Mouse (Mus musculus) c-Kit-positive CD71-positive TER-119-positive erythroid progenitor cells, embryonic 14.5 days (primary cell): ENCODE results near the gene Sec61g.
"Not testable (repeated sequence)": the region's sequence is repeated elsewhere in the genome, so short reads cannot be mapped to it uniquely, and the experiment has no call there.

Source experiments
- DNase-seq: peaks from one replicate; pipeline ENCODE4 v3.0.0-alpha.2; 2013; ENCODE audit warnings: low spot score

Gene Sec61g

DNA sequence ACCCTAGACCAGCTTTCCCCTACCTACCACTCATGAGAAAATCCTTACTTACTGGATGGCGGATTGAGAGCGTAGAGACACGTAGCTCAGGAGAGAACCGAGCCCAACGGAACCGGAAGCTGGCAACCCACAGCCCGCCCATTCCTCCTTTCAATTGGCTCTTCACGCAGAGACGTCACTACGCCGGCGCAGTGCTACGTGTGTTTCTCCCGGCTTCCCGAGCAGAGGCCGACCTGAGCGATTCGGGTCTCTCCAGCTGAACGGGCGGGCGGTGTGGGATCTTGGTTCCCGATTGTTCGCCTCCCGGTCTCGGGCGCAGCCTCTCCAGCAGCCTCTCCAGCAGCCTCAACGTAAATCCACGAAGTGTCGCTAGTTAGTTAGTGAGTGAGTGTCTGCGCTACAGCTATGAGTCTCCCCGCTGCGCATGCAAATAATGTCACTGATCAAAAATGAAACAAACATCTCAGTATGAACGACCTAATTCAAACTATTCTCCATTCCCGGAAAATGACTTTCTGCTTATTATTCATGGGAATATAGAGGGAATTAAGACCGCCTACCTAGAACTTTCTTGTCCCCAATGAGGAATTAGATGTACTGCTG, at the start of gene Sec61g:
Gene Sec61g, minus strand, starts transcription at position 433 of the 603 bp plus-strand sequence.
- peak; percentile 89 for DNase-seq

DNA sequence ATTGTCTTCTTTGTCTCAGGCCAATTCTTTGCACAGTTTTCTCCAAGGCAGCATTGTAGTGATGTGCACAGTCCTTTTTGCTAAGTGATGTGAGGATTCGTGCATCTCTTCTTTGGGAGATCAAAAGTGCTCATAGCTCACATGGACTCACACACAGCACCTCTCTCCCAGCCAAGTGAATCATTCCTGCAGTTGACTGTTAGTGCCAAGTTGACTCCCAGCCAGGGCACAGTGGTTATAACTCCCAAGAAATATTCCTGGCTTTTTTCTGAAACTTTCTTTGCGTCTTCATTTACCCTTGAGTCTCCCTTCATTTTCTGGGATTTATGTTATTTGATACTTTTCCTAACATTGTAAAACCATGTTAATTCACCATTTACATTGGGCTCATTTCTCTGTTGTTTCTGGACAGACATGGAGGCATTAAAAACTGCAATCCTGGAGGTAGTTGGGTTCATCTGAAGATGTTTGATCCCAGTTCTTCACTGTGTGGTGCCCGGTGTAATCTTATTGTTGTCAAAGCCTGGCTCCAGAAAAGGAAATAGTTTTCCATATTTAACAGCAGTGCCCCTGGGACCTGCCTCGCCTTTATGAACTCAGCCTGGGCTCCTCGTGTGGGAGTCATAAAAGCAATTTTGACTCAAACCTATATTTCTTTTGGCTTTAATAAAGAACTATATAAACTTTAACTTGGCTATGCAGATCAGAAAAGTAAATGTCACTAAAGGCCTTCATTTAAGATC, 38.3 kb upstream of the Sec61g start:
- no peak for DNase-seq

DNA sequence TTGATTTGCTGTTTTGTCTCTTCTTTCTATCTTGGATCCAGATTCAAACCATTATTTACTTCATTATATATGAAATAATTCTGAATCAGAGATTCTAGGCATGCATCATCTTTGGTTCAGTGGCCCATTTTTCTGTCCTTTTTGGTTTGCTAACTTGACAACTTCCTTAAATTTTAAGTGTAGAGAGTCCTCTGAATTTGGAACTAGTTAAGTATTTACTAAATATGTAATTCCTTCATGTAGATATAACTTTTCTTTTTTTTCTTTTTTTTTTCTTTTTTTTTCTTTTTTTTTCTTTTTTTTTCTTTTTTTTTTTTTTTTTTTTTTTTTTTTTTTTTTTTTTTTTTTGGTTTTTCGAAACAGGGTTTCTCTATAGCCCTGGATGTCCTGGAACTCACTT, 29.1 kb upstream of the Sec61g start:
- no peak for DNase-seq

DNA sequence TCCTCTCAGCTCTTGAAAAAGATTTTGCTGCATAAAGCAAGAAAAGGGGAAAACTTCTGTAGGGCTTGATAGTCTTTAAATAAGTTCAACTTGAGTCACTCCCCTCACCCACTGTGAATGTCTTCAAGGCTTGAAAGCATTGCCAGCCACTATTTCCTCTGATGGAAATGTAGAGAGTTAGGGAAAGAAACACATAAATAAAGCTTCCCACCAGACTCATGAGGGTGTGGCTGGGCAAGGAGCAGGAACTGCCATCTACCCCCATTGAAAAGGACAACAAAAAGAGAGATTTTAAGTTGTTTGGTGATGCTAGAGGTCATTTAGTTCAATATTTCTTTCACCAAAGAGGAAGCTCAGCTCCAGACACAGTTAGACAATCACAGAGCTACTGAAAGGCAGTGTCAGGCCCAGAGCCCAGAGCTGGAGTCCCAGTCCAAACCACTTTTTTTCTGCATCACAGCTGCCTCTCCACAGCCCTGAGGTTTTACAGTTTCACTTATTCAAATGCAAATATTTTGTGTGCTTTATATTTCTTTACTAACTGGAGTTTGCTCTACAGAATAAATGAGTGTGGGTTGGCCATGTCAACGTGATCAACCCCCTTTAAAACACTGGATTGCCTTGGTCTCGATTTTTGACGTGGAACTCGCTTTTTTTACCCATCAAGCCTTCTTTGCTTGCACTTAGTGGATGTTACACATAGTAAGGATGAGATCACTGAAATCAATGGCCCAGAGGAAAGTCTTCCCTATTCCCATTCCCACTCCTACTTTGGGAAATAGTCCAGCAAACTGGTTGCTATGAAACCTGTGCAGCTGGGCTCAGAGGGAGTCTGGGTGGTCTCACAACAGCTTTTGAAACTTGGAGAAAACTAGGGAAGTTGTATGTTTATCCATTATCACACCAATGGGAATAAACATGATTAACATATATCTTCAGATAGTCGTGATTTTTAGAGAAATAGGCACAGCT, 26.6 kb upstream of the Sec61g start:
- no peak for DNase-seq

DNA sequence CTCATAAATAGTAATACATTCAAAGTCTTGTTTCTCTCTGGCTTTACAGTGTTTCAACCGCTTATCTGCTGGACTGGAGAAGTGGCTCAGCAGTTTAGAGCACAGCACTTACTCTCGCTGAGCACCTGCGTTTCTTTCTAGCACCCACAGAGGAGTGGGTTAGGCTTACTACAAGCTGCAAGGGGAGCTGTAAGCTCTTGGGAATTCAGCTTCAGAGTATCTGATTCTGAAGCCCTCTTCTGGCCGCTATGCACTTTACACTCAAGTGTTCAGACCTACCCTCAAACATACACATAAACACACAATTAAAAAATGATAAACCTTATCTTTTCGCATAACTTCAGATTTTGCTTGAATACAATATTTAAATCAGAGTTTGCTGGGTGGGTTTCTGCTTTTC, 24.6 kb upstream of the Sec61g start:
- no peak for DNase-seq

DNA sequence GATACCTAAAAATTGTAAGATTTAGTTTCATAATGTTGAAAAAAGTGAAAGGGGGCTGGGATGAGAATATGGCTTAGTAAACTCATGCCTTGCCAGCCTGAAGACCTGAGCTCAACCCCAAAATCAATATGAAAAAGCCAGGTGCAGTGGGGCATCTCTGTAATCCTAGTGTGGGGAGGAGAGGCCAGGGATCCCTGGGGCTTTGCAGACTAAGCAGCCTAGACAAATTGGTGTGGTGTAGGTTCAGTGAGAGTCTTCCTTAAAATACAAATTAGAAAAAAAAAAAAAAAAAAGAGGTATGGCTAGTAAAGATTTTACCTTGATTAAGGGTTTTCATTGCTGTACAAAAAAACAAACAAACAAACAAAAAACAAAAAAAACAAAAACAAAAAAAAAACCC, 20.6 kb upstream of the Sec61g start:
- no peak for DNase-seq

DNA sequence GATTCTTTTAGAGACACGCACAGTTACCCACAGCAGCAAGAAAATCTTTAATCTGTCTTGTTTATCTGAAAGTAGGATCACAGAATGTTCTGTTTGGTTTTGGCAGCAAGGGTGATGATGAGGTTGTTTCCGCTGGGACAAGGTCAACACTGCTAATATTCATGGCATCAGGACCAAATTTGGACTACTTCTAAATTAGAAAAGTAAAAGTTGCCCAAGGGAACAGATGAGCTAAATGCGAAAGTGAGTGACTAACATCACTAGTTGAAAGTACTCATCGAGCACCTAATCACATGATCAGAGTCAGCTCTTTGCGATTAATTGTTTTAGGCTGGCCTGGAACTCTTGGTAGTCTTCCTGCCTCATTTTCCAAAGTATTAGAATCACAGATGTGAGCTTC, 20.1 kb upstream of the Sec61g start:
- no peak for DNase-seq

DNA sequence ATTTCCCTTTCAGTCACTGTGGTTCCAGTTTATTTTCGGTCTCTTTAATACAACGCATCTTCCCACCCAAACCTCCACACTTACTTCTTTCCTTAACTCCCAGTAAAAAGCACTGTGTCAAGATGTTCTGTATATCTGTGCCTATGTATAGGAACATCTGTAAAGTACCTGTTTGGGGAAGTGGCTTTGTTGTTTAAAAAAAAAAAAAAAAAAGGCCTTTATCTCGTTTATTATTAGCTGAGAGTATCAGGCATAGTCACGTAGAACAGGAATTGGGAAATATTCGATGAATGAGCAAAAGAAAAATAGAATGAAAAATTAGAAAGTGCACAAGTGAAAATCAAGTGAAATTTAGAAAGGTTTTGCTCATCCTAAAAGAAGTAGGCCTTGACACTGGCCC, 19.5 kb upstream of the Sec61g start:
- DNase-seq = no peak

DNA sequence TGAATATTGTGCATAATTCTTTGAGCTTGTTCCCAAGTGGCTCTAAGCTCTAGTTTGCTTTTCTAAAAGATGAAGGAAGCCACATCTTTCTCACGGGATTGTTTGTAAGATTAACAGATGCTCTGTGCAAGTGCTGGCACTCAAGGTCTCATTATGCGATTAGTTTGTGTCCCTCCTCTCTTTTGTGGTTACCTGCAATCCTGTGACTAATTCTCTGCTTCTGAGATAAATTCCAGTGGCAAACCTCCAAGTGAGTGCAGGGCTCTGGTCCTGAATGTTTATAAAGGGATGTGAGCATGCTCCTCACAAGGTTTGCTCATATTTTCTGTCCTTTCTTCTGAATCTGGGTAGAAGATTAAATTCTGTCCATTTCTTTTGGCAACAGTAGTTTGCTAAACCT, 18.2 kb upstream of the Sec61g start:
- DNase-seq = no peak

DNA sequence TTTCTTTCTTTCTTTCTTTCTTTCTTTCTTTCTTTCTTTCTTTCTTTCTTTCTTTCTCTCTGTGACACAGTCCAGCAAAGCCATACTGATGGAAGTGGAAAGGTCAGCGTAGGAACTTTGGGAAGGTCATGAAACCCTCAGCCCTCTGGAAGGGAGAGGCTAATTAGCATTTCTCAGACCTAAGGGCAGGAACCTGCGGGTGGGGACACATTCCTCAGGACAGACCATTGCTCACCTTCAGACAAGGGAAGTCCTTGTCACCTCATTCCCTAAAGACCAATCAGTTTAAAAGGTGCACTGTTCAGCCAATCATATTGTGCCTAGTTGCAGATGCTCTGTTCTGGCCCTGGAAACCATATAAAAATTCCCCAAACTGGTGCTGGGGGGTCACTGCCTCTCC, 17.4 kb upstream of the Sec61g start:
- no peak for DNase-seq

DNA sequence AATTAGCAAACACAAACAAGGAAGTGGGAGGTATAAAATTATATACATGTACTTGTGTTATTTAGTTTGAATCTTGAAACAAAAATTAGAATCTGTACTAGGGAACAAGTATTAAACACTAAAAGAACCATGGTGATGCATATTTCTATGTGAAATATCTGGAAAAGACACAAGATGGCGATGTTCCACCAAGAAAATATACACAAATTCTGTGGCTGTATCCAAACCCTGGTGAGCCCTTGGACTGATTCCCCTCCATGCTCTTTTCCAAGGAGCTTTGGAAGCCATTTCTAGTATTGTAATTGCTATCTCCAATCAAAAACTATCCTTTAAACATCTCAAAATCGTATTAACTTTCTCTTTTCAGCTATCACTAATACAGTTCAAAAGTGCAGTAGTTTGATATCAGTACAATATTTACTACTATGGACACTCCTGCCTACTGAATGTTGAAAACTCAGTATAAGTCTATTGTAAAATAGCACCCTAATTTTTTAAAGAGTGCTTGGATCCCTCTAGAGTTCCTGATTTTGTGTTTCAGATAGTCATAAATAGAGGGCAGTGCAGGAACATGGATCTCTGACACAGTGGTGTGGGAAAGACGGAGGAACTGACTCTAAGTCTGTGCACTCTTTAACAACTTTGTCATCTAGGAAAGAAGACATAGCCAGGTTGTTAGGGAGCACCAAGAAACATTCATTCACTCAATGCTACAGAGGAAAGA, 16.8 kb upstream of the Sec61g start:
- peak; percentile 13 for DNase-seq

DNA sequence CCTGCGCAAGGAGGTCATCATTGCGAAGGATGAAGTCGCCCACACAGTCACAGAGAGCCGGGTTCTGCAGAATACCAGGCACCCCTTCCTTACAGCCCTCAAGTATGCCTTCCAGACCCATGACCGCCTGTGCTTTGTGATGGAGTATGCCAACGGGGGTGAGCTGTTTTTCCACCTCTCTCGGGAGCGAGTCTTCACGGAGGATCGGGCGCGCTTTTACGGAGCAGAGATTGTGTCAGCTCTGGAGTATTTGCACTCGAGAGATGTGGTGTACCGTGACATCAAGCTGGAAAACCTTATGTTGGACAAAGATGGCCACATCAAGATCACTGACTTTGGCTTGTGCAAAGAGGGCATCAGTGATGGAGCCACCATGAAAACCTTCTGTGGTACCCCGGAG, 6.8 kb upstream of the Sec61g start:
- not testable (repeated sequence) for DNase-seq

DNA sequence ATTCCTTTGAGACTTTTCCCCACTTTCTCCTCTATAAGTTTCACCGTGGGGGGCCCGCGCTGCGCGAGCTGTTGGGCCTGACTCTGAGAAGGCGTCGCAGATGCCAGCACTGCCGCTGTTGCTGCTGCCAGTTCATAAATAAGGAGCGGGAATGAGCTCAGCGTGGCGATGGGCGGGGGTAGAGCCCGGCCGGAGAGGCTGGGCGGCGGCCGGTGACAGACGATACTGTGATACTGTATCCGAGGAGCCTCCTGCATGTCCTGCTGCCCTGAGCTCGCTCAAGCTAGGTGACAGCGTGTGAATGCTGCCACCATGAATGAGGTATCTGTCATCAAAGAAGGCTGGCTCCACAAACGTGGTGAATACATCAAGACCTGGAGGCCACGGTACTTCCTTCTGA, 5.9 kb upstream of the Sec61g start:
- DNase-seq = not testable (repeated sequence)

DNA sequence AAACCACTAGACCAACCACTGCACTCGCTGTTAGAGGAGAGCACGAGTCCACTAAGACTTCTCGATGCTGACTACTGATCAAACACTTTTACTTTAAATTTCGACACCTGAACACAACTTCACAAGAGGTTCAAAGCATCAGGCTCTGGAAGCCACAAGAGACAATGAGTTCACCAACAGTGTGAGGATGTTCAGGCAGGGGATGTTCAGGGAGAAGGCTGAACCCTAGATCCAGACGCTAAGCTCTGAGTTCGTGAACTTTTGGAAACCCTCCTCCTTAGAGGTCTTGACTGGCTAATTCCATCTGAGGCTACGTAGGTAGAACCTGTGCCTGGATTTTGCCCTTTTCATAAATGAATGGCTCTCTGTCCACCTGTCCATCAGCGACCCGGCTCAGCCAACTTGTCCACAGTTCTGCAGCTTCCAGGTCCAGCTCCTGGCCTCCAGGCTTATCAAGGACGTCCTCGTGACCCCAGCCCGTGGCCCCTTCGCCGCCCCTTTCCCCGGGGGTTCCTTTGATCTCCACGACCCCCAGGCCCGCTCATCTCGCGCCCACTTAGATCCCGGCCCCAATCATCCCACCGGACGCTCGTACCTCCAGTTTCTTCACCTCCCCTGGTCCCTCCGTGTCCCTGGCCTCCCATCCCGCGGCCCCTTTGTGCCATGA, 766 bp downstream of the Sec61g start:
- DNase-seq = peak; percentile 33

DNA sequence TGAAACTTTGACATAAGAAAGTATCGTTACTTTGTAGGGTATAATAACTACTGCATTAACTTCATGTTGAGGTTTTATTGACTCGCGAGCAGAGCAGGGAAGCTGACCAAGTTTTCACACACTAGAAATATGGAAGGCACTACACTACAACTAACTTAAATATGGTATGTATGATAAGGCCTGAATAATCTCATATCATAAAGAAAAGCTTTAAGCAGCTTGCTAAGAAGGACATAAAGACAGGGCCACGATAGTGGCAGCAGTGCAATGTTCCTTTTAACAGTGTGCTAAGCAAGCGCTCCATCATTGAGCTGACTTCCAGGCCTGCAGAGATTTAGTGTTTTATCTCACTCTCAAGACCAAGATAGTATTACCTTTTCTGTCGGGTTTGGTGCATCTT, 2.3 kb downstream of the Sec61g start:
- peak; percentile 35 for DNase-seq

DNA sequence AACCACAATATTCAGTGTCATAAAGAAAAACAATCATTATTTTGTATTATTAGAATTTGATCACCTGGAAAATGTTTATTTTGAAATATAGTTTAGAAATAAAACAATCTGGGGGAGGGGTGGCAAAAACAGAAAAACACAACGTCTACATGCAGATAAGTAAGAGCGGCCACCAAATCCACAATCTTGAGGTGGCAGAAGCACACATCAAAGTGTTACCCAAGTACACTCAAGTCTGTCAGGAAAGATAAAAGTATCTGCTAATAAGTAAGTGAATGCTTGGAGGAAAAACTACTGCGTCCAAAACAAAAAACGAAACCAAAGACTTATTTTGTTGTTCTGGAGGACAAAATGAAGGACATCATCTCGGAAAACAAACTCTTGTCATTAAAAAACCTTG, 5.1 kb downstream of the Sec61g start:
- peak; percentile 81 for DNase-seq

DNA sequence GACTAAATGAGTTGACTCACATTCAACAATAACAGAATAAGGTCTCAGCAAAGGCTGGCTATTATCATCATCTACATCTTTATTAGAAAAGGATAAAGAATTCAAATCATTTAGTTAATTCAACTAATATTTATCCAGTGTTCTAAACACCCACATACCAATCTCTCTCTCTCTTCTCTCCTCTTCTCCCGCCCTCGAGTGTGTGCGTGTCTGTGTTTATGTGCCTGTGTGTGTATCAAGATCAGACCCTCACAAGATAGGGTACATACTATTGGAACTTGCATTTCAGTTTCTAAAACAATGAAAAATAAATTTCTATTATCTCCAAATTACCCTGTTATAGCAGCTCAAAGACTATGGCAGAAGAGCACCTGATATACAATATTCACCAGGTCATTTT, 5.5 kb downstream of the Sec61g start:
- DNase-seq = no peak

DNA sequence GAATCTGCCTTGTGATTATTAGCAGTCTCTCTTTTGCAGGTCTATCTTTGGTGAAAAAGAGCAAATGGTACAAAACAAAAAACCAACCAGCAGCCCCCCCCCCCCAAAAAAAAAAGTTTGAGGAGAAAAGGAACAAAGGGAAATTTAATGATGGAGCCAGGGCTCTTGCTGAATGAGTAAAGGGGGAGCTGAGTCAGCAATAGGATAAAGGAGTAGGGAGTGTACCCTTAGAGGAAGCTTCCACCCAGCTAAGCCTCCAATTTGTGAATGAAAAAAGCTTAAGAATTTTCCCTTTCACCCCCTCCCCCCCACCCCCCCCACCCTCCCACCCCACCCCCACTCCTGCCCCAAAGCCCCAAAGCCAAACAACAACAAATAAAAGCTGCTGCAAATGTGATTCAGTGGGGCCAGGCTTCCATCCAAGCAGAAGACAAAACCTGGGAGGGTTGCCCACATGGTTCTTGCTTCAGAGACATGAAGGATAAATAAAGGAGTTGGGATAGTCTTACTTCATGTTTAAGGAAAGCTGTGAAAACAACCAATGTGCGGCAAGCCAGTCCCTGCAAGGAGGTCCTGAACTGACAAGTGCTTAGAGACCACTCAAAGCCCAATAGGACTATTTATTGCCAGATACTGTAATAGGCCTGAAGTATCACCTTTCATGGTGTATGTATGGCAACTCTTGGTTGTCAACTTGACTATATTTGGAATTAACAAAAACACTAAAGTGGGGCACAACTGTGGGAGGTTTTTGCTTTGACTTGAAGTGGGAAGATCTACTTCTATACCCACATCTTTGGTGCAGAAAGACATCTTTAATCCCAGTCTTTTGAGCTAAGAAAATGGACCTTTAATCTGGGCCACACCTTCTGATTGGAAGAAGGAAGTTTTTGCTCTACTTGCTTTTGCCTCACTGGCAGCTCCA, 9.3 kb downstream of the Sec61g start:
- no peak for DNase-seq
